Mouse (Mus musculus) right cerebral cortex, postnatal 25 days (tissue): ENCODE results near the gene Mau2.
A peak's percentile ranks its signal among the peaks of the same experiment; 100 is the strongest.
"Not testable (repeated sequence)": the region's sequence is repeated elsewhere in the genome, so short reads cannot be mapped to it uniquely, and the experiment has no call there.

Experiments used
- DNase-seq: peaks from one replicate; pipeline ENCODE4 v3.0.0; 2022

Gene Mau2

DNA sequence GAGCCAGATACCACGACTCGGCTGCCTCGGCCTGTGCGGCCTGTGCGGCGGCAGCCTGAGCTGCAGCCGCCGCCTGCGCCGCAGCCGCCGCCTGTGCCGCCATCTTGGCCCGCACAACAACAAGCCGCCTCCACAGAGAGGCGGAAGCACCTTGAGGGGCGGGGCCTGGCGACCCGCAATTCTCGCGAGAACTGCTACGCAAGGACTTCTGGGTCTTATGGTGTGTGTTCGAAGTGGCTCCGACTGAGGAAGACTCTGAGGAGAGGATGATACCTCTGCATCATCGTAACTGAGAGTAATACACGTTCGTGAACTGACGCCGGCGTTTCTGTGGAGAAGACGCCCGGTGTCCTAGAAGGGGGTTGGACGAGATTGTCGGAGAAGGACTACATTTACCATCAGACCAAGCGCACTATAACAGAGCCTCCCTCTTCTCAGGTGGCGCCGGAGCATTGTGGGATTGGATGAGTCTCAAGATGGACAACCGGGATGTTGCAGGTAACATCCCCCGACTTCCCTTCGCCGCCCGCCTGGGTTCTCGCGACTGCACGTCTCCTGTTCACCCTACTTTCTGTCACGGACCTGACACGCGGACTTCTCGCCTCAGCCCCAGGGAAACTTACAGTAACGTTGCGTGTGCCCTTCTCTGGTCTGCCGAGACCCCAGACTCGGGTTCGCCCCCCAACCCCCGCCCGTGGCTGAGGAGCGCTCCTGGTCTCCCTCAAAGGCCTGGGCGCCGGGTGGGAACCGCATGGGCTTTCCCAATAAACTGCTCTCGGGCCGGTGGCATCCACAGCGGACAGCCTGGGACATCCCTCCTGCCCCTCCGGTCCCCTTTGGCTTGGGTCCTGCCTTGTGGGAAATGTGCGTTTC lies at the start of gene Mau2, which contains the start of gene Sugp1:
Gene Mau2, minus strand, starts transcription at position 152 of the 873 bp plus-strand sequence.
Gene Sugp1, plus strand, starts transcription at position 231 of the 873 bp plus-strand sequence.
- peak; percentile 95 for DNase-seq

DNA sequence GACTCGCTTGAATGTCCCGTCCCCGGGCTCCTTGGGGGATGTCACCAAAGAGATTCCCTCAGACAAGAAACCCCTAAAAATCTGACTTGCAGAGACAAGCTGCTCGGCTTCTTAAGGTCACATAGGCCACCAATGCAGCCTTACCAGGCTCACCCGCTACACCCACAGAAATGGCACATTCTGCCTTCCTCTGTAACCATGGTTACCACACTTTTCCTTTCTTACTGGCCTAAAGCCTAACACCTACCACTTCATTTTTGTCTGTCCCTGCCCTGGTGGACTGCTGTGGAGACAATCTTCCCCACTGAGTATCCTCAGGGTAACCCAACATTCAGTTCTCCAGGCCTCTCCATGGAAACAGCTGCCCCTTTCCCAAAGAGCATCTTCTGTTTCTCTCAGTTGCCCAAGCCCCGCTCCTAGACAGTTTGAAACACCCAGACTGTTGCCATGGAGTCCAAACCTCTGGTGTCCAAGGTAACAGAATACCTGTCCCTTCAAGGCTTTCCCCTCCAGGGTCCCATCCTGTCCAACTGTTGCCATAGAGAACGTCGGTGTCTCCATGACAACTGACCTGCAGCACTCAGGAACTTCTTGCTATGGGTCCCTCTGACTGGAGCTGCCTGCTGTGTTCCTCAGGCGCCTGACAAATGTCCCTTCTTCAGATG lies 46.9 kb upstream of the Mau2 start:
- DNase-seq = no peak

DNA sequence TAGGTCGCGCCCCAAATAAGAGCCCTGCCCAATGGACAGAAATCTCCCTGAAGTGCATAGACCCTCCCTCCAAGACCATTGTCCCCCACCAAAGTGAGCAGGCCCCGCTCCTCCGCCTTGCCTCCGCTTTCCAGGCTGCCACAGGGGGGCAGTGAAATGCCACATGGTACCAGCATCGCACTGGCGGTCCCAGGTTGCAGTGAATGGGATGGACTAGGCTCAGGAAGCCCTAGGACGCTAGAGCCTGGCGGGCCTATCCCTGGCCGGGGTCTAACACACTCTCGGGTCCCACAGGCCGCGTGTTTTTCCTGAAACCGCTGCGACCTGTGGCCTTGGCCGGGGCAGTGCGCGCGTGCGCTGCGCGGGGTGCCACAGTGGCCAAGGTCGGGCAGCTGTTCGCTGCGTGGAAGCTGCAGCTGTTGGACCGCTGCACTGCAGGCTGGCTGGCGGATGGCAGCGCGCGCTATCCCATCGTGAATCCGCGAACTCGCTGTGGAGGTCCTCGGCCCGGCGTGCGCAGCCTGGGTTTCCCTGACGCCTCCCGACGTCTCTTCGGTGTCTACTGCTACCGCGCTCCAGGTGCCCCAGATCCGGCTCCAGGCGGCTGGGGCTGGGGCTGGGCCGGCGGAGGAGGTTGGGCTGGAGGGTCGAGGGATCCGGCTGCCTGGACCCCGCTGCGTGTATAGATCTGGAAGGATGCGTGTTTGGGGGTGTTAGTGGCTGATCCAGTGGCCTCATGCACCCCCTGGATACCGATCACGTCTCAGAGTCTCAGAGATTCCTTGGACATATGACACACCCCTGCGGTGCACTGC lies 45.5 kb upstream of the Mau2 start:
- DNase-seq = peak; percentile 76

DNA sequence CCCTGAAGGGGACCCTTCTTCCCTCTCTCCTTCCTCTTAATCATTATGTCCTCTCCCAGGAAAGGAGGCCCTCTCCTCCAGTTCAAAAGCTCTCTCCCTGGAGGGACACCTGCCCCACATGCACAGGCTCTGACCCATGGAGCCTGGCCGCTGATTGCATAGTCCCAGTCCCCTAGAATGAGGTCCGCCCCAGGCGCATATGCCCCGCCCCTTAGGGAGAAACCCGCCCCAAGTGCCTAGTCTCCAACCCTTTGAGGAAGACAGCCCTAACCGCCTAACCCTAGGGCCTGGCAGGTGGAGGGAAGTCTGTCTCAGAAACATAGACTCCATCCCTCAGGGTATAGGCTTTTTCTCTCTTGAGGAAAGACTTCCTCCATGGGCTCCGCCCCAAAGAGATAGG lies 44.7 kb upstream of the Mau2 start:
- no peak for DNase-seq

DNA sequence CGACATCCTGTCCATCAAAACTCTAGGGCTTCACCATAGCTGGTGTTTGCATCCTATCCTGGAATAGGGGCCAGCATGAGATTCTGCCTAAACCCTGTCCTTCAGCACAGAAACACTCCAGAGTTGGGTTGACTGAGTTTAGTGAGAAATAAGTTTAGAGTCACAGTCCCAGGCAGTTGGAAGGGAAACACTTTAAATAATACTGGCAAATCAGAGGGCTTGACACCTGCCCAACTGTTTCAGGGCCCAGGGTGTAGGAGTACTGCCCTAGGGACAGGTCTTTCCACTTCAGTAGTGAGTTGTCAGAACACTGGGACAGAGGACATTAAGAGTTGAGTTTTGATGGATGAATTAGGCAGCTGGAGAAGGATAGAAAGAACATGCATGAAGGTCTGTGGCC lies 43.6 kb upstream of the Mau2 start:
- no peak for DNase-seq

DNA sequence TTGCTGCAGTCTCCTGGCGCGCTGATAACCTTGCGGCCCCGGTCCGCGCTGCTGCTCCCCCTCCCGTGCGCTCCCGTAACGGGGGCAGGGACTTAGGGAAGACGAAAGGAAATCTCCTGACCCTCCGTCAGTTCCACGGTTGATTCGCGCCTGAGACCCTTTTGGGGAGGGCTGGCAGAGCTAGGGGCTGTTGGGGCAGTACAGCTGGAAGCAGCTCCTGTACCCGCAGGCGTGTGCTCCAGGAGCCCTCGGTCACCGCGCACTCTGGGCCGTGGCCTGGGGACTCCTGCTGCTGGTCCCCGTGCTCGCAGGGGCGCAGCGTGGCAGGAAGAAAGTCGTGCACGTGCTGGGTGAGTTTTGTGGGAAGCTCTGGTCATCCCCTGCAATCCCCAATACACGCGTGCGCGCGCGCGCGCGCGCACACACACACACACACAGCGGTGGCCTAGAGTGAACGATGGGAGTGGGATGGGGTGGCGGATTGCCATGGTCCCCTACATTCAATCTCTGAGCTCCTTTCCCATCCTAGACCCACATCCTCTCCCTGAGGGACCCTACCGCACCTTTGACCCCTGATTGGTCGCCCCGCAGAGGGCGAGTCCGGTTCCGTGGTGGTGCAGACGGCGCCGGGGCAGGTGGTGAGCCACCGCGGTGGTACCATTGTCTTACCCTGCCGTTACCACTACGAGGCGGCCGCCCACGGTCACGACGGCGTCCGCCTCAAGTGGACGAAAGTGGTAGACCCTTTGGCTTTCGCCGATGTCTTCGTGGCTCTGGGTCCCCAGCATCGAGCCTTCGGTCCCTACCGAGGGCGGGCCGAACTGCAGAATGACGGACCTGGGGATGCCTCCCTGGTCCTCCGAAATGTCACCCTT lies 41.9 kb upstream of the Mau2 start:
- DNase-seq = no peak

DNA sequence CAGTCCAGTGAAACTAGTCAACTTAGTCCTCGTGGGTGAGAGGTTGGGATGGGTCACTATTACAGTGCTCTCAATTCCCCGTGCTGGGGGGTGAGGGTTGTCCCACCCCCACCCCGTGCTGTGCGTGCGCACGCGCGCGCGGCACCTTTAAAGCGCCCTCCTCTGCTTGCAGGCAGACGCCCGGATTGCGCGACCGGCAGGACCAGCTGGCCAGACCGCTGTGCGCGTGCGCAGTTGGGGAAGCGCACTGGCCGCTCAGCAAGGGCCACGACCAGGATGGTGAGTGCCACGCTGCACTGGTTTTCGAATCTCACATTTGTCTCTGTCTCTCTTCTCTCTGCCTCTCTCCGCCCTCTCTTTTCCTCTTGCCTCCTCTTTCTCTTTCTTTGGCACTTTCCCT lies 40.8 kb upstream of the Mau2 start, which contains the start of gene Hapln4:
Gene Hapln4, plus strand, starts transcription at position 173 of the 400 bp plus-strand sequence.
- DNase-seq = peak; percentile 68

DNA sequence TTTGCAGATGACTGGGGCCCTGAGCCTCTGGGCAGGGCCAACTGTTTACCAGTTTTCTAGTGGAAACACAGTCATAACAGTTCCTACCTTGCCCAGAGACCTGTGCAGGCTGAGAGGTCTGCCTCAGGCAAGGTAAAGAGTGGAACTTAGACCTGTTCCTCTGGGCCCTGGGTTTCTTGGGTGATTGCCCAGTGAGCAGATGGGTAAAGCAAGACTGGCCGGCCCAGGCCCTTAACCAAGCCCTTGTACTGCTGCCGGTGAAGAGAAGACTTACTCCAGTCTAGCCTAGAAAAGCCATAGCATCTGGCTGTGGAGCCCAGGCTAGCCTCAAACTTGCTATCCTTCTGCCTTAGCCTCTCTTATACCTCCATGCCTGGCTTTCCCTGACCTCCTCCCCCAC lies 39.4 kb upstream of the Mau2 start:
- no peak for DNase-seq

DNA sequence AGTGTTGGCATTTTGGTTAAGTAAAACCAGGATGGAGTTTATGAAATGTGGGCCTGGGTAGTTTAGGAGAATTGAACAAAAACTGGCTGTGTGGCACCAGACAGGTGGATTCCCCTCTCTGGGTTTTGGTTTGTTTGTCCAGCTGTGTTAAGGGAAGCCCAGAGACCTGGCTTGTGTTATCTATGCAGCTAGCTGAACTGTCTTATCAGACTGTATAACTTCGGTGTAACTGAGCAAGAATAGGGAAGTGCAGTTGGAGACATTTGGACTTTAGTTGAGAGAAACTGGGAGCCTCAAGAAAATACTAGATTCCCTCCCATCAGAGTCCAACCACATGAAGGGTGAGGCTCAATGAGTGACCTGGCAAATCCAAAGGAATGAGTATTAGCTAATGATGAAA lies 31.1 kb upstream of the Mau2 start:
- DNase-seq = no peak

DNA sequence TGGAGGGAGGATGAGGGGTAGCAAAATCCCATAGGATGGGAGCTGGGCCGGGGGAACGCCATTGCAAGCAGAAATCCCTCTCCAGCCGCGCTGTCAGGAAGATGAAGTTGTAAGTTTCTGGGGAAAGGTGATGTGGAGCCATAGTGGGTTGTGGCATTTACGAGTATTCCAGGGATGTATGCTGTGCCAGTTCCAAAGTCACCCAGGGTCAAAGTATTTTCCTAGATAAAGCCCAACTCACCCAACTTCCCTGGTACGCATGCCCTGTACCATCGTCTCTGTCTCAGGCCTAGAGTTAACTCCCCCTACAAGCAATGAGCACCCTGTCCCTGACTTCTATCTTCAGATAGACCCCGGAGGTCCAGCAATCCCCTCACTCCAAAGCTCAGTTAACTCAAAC lies 30.6 kb upstream of the Mau2 start:
- DNase-seq = no peak

DNA sequence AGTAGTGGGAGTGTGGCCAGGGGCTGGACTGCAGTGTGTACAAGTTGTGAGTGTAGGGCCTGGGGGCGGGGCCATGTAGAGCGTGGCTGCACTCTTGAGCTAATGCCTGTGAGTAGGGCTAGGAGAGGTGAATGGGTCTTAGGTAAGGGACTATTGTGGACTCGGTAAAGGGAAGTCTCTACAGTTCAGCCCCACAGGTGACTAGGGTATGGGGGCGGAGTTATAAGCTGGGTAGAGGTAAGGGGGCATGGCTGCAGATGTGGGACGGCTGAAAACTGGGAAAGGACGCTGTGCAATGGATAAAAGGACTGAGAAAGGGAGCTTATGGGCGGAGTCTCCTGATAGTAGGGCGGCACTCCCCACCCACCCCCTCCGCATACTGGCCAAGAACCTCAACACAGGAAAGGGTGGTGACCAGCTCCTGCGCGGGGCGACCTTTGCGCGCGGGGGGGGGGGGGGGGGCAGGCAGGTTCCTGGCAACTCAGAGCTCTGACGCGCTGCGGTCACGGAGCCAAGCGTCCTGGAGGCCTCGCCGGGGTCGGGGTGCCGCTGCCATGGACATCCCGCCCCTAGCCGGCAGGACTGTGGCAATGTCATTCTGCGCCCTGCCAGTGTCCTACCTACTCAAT lies 30.0 kb upstream of the Mau2 start, which contains the start of gene Tm6sf2:
Gene Tm6sf2, plus strand, starts transcription at position 484 of the 629 bp plus-strand sequence.
- DNase-seq = no peak

DNA sequence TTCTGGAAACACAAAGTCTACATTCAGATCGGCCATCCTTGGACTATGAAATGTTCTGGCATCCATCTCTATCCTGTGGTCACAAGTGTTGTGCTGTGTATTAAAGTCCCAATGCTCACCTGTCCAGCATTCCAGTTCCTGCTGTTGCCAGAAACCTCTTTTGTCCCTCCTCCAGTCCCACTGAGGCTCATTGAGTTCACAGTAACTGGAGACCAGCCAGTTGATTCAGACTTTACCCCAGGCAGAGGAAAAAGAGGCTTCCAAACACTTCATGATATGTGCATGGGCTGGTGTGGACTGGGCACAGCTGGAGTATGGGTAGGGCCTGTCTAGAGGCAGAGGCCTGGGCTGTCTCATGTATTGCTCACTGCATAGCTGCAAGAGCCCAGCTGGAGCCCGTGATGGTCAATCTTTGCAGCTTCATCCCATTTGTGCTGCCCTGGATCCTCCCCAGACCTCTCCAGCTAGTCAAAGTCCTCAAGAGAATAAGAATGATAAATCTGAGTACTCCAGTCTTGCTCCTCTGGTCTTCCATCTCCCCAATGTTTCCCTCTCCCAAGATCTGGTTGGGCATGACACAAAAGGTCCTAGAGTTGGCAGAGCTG lies 29.4 kb upstream of the Mau2 start:
- no peak for DNase-seq

DNA sequence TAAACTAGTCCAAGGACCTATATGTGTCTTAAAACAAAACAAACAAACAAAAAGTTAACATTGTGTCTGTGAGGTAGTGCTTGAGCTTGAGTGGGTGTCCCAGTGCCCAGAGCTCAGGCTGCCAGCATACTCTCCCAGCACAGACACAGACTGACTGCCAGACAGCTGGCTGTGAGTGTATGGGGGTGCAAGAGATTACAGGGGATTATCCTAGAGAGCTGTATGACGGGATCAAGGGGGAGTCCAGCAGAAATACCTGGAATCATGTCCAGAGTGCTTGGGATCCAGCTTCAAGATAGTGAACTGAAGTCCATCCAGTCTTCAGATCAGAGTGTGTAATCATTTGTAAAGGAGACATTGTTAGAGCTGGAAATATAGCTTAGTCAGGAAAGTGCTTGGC lies 15.2 kb upstream of the Mau2 start:
- DNase-seq = no peak

DNA sequence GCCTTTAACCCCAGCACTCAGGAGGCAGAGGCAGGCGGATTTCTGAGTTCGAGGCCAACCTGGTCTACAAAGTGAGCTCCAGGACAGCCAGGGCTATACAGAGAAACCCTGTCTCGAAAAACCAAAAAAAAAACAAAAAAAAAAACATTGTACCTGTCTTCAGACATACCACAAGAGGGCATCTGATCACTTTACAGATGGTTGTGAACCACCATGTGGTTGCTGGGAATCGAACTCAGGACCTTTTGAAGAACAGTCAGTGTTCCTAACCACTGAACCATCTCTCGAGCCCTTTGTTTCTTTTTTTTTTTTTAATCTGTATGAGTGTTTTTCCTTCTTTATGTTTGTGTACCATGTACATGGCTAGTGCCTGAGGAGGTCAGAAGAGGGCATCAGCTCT lies 7.9 kb upstream of the Mau2 start:
- not testable (repeated sequence) for DNase-seq

DNA sequence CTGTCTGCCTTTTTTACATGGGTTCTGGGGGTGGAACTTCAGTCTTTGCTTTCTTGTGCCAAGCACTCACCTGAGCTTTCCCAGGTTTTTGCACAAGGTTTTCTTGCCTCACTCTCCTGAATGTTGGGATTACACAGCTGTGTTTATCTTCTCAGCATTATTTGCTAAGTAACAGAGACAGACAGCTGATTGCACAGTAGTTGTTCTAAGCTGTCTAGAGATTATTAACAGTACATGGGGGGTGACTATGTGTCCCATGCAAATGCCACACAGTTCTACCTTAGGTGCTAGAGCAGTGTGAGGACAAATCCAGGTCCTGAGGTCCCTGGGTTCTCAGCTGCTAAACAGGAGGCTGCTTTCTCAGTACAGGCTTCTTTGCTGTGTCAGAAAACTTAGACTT lies 7.1 kb upstream of the Mau2 start:
- DNase-seq = no peak

DNA sequence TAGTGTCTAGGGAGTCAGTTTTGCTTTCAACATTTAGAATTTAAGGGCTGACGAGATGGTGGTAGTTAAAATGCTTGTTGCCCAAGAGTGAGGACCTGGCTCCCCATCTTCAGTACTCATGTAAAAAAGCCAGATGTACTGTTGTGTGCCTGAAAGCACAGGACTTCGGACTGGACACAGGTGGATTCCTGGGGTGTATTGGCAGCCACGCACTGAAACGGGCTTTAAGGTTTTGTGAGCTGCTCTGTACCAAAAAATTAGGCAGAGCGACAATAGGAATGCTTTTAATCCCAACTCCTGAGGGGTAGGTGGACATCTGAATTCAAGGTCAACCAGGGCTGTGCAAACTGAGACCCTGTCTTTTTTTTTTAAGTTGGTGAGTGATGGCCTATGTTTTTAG lies 1.5 kb upstream of the Mau2 start:
- no peak for DNase-seq

DNA sequence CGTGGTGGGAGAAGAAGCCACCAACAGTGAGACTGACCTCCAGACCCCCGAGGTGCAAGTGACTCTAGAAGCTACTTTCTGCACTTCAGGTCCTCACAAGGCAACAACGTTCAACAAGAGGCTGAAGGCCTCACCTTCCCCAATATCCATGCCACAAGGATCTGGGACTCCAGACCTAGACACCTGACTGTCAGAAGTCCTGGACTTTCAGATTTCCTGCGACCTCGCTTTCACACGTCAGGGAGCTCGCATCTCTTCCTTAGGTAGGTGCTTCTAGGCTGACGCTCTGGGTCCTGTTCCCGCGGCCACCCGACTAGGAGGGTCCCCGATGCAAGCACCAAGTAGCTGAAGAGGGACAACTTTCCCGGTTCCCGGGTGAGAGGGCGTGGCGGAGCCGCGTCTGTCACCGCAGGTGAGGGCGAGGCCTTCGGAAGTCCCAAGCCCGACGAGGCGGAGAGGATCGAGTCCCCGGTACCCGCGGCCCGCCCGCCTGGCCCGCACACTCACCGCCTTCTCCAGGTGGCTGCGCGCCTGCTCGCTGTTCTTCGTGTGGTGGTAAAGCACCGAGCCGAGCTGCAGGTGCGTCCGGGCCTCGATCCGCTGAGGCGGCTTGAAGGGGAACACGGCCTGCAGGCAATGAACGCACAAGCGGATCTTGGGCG lies 518 bp downstream of the Mau2 start:
- DNase-seq = no peak

DNA sequence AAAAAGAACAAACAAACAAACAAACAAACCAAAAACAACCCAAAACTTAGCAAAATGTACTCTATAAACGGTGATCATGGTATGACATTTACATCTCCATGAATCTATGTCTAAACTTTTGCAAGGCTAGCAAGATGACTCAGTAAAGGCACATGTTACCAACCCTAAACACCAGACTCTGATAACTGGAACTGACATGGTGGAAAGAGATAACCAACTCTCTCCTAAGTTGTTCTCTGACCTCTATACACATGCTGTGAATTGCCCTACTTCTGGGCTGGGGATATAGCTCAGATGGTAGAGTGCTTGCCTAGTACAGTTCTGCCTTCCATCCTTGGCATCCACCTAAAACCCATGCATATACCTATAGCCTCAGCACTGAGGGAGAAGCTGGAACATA lies 4.5 kb downstream of the Mau2 start:
- DNase-seq = no peak

DNA sequence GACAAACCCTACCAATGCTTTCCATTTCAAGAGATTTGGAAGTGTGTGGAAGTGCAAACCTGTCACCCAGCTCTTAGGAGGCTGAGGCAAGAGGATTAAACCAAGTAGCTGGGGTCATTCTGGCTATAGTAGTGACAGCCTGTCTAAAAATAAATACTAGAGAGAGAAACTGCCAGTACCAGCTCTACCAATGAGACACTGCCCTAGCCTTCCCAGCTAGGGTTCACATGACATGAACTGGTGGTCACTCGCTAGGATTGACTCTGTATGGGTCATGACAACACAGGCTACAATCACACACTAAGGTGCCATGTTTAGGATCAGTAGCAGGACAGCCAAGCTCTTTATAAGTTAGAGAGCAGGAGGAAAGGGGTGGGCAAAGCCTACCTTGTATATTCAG lies 12.3 kb downstream of the Mau2 start:
- no peak for DNase-seq

DNA sequence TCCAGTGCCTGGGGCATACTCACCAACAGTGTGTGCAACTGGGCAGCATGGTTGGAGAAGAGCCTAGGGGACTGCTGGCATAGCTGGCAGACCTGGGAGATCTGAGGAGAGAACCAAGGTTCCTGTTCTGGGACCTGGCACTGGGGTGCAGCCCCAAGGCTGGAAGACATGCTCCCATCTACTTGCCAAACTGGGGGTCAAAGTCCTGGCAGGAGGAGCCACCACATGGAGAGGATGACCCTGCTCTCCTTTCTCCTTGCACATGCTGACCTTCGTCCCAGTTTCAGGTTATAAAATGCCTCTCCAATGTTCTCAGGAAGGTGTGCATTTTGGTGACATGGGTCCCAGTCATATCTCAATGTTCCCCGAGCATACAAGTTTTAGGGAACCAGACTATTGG lies 16.4 kb downstream of the Mau2 start:
- DNase-seq = no peak

DNA sequence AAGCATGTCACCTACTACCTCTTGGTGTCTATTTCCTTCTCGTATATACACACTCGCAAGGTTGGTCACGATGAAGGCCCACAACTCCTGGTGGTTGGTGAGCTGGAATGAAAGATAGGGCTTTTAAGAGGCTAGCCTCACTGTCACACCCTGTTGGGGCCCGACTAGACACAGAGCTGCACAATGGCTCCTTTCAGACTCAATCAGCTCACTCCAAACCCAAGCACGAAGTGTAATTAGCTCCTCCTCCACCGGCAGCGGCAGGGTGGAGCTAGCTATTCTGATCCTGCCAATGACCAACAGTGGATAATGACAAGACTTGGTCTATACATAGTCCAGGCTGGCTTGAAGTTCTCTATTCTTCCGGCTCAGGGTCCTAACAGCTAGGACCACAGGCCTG lies 18.9 kb downstream of the Mau2 start:
- DNase-seq = no peak
